Mouse (Mus musculus) small intestine, adult 2 months (tissue): ENCODE results near the gene Tmem182.

ENCODE experiments used
- CTCF ChIP-seq: fragments of 200-500 bp; IDR thresholded peaks from 2 replicates; pipeline ENCODE4 v1.5.1; 2012; ENCODE audit warnings: low read depth, mild to moderate bottlenecking, control low read depth, inconsistent platforms, low read length, moderate library complexity, mixed read lengths; ENCODE audit not compliant: insufficient replicate concordance, insufficient read length; ENCODE audit errors: extremely low read depth
- POLR2A ChIP-seq: fragments of 200-500 bp; IDR thresholded peaks from 2 replicates; pipeline ENCODE4 v1.6.1; 2012; ENCODE audit warnings: low read depth, mild to moderate bottlenecking, control low read depth, inconsistent platforms, low read length, moderate library complexity

DNA sequence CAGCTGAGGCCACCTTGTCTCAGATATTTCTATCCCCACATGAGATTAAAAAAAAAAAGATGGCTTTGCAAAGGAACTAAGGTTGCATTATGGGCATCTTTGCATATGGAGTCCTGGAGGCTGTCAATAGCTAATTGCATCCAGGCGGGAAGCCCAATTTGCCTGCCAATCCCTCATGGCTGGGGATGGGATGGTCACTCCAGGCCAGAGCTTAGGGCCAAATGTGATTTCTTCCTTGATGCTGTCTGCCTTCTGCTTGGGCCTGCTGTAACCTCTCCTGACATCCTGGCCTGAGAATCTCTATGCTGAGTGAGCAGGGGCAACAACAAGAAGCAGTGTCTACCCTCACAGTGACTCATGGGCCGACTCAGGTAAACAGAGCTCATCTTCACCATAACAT lies 78.5 kb downstream of the Tmem182 start:
- TF ChIP-seq POLR2A = no peak
- TF ChIP-seq CTCF = no peak
